Mouse (Mus musculus): ENCODE results near the gene Cacna1a.
"Not testable (repeated sequence)": the region's sequence is repeated elsewhere in the genome, so short reads cannot be mapped to it uniquely, and the experiment has no call there.

The Cacna1a gene

DNA sequence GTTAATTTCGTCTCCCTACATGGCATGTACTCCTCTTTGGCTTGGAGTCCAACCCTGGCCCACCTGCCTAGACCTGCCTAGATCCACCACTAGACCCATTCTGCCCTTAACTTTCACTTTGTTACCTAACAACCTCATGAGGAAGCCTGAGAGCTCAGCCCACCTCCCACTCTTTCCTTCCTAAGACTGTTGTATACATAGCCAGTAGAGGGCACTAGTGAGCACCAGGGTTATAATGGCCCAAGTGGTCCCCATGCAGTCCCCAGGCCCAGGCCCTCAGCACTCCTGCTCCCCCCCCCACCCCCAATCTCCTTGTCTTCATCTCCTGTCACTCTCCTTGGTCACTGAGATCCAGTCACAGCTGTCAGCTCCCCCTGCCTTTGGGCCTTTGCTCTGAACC lies 86.2 kb downstream of the Cacna1a start:
- no peak for DNase-seq (ENCODE audit: low spot score)

DNA sequence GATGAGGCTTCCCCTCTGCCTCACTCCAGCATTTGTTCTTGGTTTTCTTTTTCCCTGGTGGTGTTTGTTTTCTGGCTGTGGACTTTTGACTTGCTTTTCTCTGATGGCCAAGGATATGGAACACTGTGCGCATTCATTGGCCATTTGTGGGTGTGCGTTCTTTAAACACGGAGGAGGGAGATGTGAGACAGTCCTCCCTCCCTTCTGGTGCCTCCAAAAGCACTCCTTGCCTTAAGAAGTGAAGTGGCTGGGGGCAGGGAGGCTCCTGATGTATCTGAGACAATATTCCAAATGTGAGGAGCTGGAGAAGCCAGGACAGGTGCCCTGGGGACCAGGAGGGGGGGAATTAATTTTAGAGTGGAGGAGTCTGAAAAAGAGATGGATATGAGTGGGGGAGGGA lies 89.1 kb downstream of the Cacna1a start:
- no peak for DNase-seq (ENCODE audit: low spot score)

GRCm38 (mm10) chr8:84483004-84483403 lies 94.8 kb downstream of the Cacna1a start:
- no peak for DNase-seq (ENCODE audit: low spot score)

DNA sequence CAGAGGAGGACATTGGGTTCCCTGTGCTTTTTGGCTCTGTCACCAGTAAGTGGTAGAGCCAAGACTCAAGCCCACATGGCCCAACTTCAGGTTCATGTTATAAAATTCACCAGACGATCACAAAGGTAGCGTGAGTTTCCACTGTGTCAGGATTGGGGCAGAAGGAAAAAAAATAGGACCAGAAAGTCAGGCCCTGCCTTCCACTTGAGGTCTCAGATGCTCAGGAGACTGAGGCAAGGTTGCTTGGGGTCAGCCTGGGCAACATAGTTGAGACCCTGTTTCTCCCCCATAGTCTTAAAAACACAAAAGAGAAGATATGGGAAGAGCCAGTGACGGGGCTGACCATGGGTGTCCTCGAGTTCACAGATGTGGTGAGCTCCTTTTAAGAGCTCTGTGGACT lies 97.1 kb downstream of the Cacna1a start:
- no peak for DNase-seq (ENCODE audit: low spot score)

DNA sequence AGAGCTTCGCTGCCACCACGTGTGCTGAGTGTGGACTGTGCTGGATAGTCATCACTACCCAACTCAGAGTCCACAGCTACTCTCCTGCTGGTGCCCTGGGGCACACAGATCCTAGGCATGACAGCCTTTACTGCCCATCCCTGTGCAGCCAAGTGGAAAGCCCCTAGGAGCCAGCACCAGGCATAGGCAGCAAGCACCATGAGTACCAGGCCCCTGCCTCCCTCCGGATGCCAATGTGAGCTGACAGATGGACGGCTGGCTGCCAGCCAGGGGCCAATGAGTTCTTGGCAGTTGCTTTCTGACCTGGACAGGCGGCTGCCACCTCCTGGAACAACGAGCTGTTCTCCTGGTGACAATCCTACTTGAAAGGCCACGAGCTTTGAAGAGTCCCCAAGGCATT lies 97.6 kb downstream of the Cacna1a start:
- DNase-seq (ENCODE audit: low spot score), result no peak

DNA sequence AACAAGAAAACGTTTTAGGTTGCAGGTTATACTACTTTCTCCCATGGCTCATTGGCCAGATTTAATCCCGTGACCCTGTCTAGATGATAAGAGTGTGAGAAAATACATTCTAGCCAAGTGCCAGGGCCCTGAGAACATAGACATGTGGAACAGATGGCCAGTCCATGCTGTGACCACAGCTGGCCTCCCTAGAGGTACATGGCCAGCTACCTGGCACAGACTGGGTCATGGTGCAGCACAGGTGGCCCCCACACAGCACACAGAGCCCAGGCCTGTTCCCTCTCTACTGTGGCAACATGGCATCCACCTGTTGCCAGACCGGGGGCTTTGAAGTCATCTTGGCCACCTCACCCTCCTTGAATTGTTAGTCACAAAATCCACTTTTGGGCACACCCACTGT lies 101.0 kb downstream of the Cacna1a start:
- no peak for DNase-seq (ENCODE audit: low spot score)

DNA sequence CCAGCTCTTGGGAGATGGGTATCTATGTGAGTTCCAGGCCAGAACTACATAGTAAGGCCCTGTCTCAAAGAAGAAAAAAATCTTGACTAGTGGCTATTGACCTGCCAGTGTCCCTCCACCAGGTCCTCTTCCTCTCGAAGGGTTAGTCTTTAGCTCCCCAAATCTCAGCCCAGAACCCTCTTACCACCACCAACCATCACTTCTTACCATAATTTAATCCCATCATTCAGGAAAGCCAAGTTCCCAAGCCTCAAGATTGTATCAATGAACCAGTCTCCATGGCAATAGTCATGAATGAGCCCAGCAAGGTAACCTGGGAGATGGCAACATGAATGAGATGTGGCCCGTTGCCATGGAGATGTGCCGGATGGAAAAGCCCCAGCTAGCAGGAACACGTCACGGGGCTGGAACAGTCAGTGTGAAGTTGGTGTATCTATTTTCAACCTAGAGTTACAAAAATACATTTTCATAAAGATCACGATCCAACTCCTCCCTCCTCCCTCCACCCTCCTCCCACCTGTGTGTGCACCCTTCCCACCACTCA lies 106.4 kb downstream of the Cacna1a start:
- DNase-seq (ENCODE audit: low spot score), result peak; percentile 87

- no peak for DNase-seq (ENCODE audit: low spot score)
Observed at GRCm38 (mm10) chr8:84501181-84501580, 112.9 kb downstream of the Cacna1a start.

DNA sequence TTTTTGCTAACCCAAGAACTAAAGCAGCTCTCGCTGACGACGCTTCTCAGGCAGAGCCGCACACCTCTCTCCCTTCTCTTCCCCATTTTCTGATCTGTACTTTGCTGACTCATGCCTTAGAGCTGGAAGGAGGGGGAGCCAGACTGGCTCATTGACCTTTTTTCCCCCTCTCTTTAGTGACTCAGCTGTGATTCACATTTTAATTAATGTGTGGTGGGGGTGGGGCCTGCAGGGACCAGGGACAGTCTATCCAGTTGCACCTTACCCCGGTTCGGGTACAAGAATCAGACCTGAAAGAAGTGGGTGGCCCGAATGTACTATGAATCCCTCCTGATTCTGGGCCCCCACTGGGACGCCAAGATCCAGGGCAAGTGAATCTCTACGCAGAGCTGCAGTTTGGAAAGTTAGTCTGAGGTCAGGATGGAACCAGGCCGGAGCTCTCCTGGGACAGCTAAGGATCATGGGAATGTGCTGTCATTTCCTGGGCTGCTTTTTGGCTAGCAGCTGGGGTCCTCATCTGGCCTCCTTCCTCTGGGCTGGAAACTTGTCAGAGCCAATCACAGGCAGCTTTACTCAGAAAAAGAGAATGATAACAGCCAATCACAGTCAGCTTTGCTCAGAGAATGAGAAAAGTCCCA lies 113.5 kb downstream of the Cacna1a start:
- DNase-seq (ENCODE audit: low spot score), result no peak

GRCm38 (mm10) chr8:84502638-84503037 lies 114.4 kb downstream of the Cacna1a start:
- no peak for DNase-seq (ENCODE audit: low spot score)

GRCm38 (mm10) chr8:84507220-84507619 lies 119.0 kb downstream of the Cacna1a start:
- no peak for DNase-seq (ENCODE audit: low spot score)

DNA sequence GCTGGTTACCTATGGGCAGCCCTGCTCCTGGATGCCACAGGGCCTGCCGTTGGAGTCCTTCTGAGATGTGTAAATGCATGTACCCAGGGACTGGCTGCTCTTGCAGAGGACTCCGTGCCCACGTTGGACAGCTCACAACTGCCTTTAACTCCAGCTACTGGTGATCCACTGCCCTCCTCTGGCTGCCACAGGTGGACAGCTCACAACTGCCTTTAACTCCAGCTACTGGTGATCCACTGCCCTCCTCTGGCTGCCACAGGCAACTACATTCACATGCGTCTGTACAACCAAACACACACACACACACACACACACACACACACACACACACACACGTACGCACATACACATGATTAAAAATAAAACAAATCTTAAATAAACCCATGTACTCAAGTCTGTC lies 121.5 kb downstream of the Cacna1a start:
- DNase-seq (ENCODE audit: low spot score), result not testable (repeated sequence)

GRCm38 (mm10) chr8:84511621-84512020 lies 123.4 kb downstream of the Cacna1a start:
- no peak for DNase-seq (ENCODE audit: low spot score)

DNA sequence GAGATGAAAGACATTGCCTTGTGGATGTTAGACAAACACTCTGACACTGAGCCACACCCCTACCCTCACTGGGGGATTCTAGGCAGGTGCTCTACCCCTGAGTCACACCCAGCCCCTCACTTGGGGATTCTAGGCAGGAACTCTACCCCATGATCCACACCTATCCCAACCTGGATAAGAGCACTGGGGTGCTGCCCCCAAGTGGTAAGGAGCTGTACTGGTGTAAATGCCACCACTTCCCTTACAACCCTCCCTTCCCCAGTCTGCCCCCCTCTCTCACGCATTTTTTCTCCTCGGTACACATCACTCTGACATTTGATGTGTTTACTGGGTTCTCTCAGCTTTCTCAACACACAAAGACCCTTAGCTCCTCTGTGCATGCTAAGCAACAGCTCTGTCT lies 125.5 kb downstream of the Cacna1a start:
- no peak for DNase-seq (ENCODE audit: low spot score)

- no peak for DNase-seq (ENCODE audit: low spot score)
Observed at GRCm38 (mm10) chr8:84518180-84518579, 129.9 kb downstream of the Cacna1a start.

DNA sequence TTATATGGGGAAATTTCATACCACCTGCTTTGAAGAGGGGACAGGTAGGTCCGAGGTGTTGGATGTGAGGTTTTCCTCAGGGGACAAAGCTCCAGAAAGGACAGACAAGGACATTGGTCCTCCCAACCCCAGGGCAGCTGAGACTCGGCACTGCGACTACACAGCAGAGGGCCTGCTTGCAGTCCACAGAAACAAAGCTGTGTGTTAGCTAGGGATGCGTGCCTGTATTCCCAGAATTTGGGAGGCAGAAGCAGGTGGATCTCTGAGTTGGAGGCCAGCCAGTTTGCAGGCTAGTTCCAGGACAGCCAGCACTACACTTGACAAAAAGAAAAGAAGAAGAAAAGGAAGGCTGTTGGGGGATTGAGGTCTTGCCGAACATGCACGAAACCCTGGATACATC lies 130.5 kb downstream of the Cacna1a start:
- DNase-seq (ENCODE audit: low spot score), result no peak

DNA sequence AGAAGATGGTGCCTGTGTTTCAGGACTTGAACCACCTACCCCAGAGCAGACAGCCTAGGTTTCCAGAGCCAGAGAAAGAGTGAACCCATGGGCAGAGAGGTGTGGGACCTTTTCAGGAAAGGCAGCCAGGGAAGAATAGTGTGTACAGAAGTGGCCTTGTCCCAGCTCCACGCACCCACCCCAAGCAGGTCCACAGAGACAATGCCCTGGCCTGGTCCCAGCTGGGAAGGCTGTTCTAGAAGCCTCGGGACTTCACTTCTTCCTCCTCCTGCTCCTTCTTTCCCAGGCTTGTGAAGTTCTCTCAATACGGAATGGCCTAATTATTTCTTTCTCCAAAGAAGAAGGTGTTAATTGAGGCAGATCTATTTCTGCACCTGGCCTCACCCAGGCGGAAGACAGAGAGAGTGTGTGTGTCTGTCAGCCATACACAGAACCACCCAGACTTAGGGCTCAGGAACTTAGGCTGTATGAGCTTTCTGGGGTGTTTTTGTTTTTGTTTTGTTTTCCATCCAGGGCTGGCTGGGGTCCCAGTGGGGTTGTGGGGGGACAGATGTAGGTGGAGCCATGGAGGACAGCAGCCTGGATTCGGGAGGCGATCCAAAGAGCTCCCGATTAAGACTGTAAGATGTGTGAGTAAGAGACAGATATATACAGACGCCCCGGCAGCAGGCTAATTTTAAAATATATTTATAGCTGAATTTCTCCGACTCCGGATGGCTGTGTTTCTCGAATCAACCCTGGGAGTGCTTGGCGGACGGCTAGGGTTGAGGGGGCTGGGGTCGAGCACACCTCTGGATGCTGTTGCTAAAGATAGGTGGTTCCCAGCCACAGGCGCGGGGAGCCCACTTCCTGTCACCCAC lies 131.8 kb downstream of the Cacna1a start:
- DNase-seq (ENCODE audit: low spot score), result peak; percentile 60

DNA sequence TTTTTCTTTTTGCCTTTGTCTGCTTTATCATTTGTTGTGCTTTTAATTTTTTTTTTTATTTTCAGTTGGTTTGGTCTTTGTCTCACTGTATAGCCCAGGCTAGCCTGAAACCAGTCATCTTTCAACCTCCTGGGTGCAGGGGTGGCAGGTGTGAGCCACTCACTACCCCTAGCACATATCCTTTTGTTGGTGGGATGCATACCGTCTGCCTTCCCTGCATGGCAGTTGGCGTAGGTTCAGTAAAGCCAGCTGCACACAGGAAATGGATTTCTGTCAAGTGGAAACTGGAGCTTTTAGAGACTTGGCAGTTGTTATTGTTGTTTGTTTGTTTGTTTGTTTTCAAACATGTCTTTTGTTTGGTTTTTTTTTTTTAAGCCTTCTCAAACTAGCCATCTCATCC lies 132.8 kb downstream of the Cacna1a start:
- DNase-seq (ENCODE audit: low spot score), result no peak

DNA sequence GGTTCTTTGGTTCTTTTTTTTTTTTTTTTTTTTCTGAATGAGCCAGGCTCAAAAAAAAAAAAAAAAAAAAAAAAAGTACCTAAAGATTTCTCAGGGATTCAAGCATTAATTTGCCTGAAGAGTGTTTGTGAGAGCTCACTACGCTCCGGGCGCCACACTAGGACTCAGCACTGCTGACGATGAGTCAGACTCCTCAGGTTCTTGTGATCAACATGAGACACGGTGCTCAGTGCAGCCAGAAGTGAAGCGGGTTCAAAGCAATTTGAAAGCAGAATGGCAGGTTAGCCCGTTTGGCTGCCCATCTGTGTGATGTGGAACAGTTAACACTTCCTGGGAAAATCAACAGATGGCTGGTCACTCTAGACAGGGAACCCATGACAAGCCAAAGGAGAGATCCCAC lies 139.8 kb downstream of the Cacna1a start:
- no peak for DNase-seq (ENCODE audit: low spot score)

DNA sequence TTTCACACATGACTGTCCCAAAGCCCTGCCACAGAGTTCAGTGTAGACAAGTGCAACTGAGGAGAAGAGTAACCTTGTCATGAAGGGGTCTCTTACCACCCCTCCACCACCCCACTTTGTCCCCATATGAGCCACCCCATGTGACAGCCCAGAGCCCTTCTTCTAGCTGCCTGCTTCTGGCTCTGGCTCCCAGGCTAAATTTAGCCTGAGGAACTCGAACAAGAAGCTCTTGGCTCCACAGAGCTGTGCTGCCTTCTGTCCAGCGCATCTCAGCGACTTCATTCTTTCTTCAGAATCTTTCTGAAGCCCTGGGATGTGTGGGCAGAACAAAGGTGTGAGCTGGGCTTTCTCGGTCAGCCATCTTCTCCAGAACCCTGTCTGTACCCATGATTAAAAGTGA lies 141.3 kb downstream of the Cacna1a start:
- DNase-seq (ENCODE audit: low spot score), result peak; percentile 31

DNA sequence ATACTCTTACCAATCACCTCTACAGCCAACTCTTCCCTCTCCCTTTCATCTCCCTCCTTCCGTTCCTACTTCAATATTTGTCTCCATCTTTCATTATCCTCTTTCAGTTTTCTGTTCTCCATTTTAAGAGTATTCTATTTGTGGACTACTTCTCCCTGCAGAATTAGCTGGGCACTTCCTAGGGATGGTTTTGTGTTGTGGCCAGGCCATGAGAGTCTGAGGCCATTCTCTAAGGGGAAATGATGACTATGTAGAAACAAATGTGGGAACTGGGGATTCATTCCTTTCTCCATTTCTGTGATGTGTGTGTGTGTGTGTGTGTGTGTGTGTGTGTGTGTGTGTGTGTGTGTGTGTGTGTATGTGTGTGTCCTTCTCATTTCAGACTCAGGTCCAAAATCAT lies 144.5 kb downstream of the Cacna1a start:
- no peak for DNase-seq (ENCODE audit: low spot score)

- DNase-seq (ENCODE audit: low spot score), result no peak
Observed at GRCm38 (mm10) chr8:84533341-84533740, 145.1 kb downstream of the Cacna1a start.

DNA sequence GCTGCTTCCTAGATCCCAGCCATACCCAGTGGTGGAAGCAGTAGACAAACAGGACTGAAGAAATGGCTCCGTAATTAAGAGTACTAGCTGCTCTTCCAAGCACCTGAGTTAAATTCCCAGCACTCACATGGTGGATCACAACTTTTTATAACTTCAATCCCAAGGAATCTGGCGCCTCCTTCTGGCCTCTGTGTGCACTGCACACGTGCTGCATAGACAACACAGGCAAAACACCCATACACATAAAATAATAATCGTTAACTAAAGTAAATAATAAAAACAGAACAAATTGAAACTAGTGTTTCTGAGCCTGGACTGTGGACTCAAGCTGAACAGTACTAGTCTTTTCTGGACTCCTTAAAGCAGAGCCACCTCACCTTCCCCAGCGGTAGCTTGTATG lies 148.7 kb downstream of the Cacna1a start:
- no peak for DNase-seq (ENCODE audit: low spot score)
